Mouse (Mus musculus) liver, adult 2 months (tissue): ENCODE measurements at regions not wholly inside any gene's neighbourhood (a gene's known extent, or its start where the extent isn't known, plus 50 kb on each side); places are given as distances from the start of the nearest gene placed in this dataset.

Experiments
- CTCF ChIP-seq: fragments of 200-500 bp; IDR thresholded peaks from 2 replicates; pipeline ENCODE4 v1.5.1; 2011; ENCODE audit warnings: low read depth, low read length, control low read depth
- POLR2A ChIP-seq: fragments of 200-500 bp; IDR thresholded peaks from 2 replicates; pipeline ENCODE4 v1.6.1; 2011; ENCODE audit warnings: low read length, control low read depth; ENCODE audit not compliant: insufficient read depth; ENCODE audit errors: extremely low read depth

DNA sequence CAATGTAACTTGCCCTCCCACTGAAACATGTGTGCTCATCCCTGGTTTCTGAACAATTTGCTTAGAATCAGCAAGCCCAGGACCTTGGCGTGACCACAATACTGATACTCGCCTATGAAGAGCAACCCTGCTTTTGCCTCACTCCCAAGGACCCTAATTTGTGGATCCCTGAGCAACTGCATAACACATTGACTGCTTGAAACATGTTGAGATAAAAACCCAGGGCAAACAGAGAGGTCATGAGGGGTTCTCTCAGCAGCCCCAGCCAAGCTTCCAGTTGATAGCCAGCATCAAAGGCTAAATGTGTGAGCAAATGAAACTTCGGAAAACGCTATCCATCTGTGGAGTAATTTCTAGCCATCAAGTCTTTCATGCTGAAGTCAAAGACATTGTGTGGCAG lies 57.2 kb upstream of the Igsf10 start:
- TF ChIP-seq POLR2A (no peak), CTCF (no peak)
